Mouse (Mus musculus) thymus, adult 2 months (tissue): Measurements from ENCODE around the gene Chn2. TPM values are rescaled to one million over a fixed set of nuclear protein-coding genes. Genes with fewer than 3 reads are reported as not detected.

Experiments used
- DNase-seq: peaks from one replicate; pipeline ENCODE4 v3.0.0; 2021
- H3K27ac ChIP-seq: fragments of 200-500 bp; 2 replicates; pipeline ENCODE4 v1.5.1; 2012; ENCODE audit warnings: low read length, control low read depth; ENCODE audit not compliant: control insufficient read depth, insufficient read depth
- H3K27me3 ChIP-seq: fragments of 200-500 bp; 2 replicates; pipeline ENCODE4 v1.6.1; 2012; ENCODE audit warnings: mild to moderate bottlenecking, low read length, moderate library complexity, mixed read lengths; ENCODE audit not compliant: control insufficient read depth, insufficient read depth
- H3K36me3 ChIP-seq: fragments of 200-500 bp; 2 replicates; pipeline ENCODE4 v1.6.1; 2012; ENCODE audit warnings: mild to moderate bottlenecking, low read length, moderate library complexity; ENCODE audit not compliant: control insufficient read depth, insufficient read depth
- H3K4me1 ChIP-seq: fragments of 200-500 bp; replicated peaks from 2 replicates; pipeline ENCODE4 v1.6.1; 2012; ENCODE audit warnings: low read length; ENCODE audit not compliant: control insufficient read depth, insufficient read depth
- H3K4me3 ChIP-seq: fragments of 200-500 bp; 2 replicates; pipeline ENCODE4 v1.5.1; 2012; ENCODE audit warnings: mild to moderate bottlenecking, low read length, control low read depth, moderate library complexity; ENCODE audit not compliant: control insufficient read depth, insufficient read depth
- CTCF ChIP-seq: fragments of 200-500 bp; IDR thresholded peaks from 2 replicates; pipeline ENCODE4 v1.5.1; 2012; ENCODE audit warnings: mild to moderate bottlenecking, control low read depth, low read length, moderate library complexity, borderline replicate concordance; ENCODE audit not compliant: control insufficient read depth, poor library complexity, insufficient read depth; ENCODE audit errors: extremely low read depth
- POLR2A ChIP-seq: fragments of 200-500 bp; IDR thresholded peaks from 2 replicates; pipeline ENCODE4 v1.6.1; 2012; ENCODE audit warnings: mild to moderate bottlenecking, low read length, control low read depth, moderate library complexity; ENCODE audit not compliant: control insufficient read depth, poor library complexity, insufficient read depth; ENCODE audit errors: extremely low read depth
- WGBS: fragments of 180-500 bp; shearing (Covaris S2); methylation state at CpG from one replicate; pipeline ENCODE4 v1.1.7; 2018; 5-methylcytosine and 5-hydroxymethylcytosine counted together
- polyA plus RNA-seq: library from polyadenylated mRNA; depleted of rRNA; stranded (reverse); fragments of >200 nt; gene quantifications from 2 replicates; pipeline ENCODE4 v1.2.3, GENCODE M21; 2012

Gene Chn2
- polyA plus RNA-seq, 1 experiment: 7.6 TPM

- Histone ChIP-seq H3K4me3 (no peak overlapping the region), H3K36me3 (no peaks in the 10 kb centered on the region), H3K27me3 (no peaks in the 10 kb centered on the region), H3K27ac (no peak overlapping the region), H3K4me1 (no peaks in the 10 kb centered on the region)
- 94% methylated on average over 6 of the region's 6 CpGs for WGBS
- no peak for DNase-seq
- TF ChIP-seq CTCF (no peak), POLR2A (no peak)
Observed at GRCm38 (mm10) chr6:54265384-54265783, 226.0 kb downstream of the Chn2 start.

- DNase-seq: no peak
- Histone ChIP-seq H3K27me3 (no peaks in the 10 kb centered on the region), H3K4me1 (no peaks in the 10 kb centered on the region), H3K4me3 (no peak overlapping the region), H3K27ac (no peak overlapping the region), H3K36me3 (no peaks in the 10 kb centered on the region)
- TF ChIP-seq CTCF: no peak
- no peak for TF ChIP-seq POLR2A
- 95% methylated on average over 14 of the region's 14 CpGs for WGBS
Observed at GRCm38 (mm10) chr6:54272556-54273378, 233.4 kb downstream of the Chn2 start.

- WGBS: 81% methylated on average over 6 of the region's 6 CpGs
- TF ChIP-seq CTCF: no peak
- no peak for TF ChIP-seq POLR2A
- no peak overlapping the region for H3K27ac ChIP-seq
- no peaks in the 10 kb centered on the region for H3K27me3 ChIP-seq
- no peak overlapping the region for H3K4me3 ChIP-seq
- no peaks in the 10 kb centered on the region for H3K4me1 ChIP-seq
- H3K36me3 ChIP-seq: no peaks in the 10 kb centered on the region
- no peak for DNase-seq
Observed at GRCm38 (mm10) chr6:54273379-54273730, 234.0 kb downstream of the Chn2 start.

- Histone ChIP-seq H3K27ac (no peak overlapping the region), H3K27me3 (no peaks in the 10 kb centered on the region), H3K4me1 (no peaks in the 10 kb centered on the region), H3K36me3 (no peaks in the 10 kb centered on the region), H3K4me3 (no peak overlapping the region)
- no peak for TF ChIP-seq POLR2A
- no peak for TF ChIP-seq CTCF
- WGBS: 90% methylated on average over 4 of the region's 4 CpGs
- DNase-seq: no peak
Observed at GRCm38 (mm10) chr6:54277234-54277633, 237.9 kb downstream of the Chn2 start.

GRCm38 (mm10) chr6:54277828-54278227 is 238.5 kb downstream of the Chn2 start:
- no peak for DNase-seq

GRCm38 (mm10) chr6:54278613-54279012 is 239.3 kb downstream of the Chn2 start:
- Histone ChIP-seq H3K27me3 (no peaks in the 10 kb centered on the region), H3K36me3 (no peaks in the 10 kb centered on the region), H3K27ac (no peak overlapping the region), H3K4me1 (peaks cover 8% of the 10 kb centered on the region), H3K4me3 (no peak overlapping the region)
- TF ChIP-seq POLR2A (no peak), CTCF (no peak)
- no peak for DNase-seq
- WGBS: 88% methylated on average over 2 of the region's 2 CpGs

More at GRCm38 (mm10) chr6:54277828-54278227, 238.5 kb downstream of the Chn2 start:
- Histone ChIP-seq H3K36me3 (no peaks in the 10 kb centered on the region), H3K4me3 (no peak overlapping the region), H3K27me3 (no peaks in the 10 kb centered on the region), H3K4me1 (peaks cover 1% of the 10 kb centered on the region; the same call in 1 of the 2 replicates), H3K27ac (no peak overlapping the region)
- TF ChIP-seq CTCF: no peak
- no peak for TF ChIP-seq POLR2A
- WGBS: 94% methylated on average over 5 of the region's 5 CpGs

GRCm38 (mm10) chr6:54279391-54279790 is 240.0 kb downstream of the Chn2 start:
- no peaks in the 10 kb centered on the region for H3K27me3 ChIP-seq
- TF ChIP-seq POLR2A: no peak
- no peak for TF ChIP-seq CTCF
- H3K4me3 ChIP-seq: no peak overlapping the region
- 95% methylated on average over 11 of the region's 11 CpGs for WGBS
- no peak overlapping the region for H3K27ac ChIP-seq
- no peaks in the 10 kb centered on the region for H3K36me3 ChIP-seq
- peaks cover 8% of the 10 kb centered on the region for H3K4me1 ChIP-seq
- DNase-seq: no peak
